Mouse (Mus musculus) olfactory bulb, adult 2 months (tissue): Measurements from ENCODE around the gene Trio.

Experiments
- CTCF ChIP-seq: fragments of 200-500 bp; IDR thresholded peaks from 2 replicates; pipeline ENCODE4 v1.5.1; 2012; ENCODE audit warnings: low read depth, mild to moderate bottlenecking, low read length, moderate library complexity; ENCODE audit not compliant: insufficient read depth
- POLR2A ChIP-seq: fragments of 200-500 bp; IDR thresholded peaks from 2 replicates; pipeline ENCODE4 v1.6.1; 2012; ENCODE audit warnings: mild to moderate bottlenecking, low read depth, low read length, moderate library complexity; ENCODE audit not compliant: insufficient read depth

DNA sequence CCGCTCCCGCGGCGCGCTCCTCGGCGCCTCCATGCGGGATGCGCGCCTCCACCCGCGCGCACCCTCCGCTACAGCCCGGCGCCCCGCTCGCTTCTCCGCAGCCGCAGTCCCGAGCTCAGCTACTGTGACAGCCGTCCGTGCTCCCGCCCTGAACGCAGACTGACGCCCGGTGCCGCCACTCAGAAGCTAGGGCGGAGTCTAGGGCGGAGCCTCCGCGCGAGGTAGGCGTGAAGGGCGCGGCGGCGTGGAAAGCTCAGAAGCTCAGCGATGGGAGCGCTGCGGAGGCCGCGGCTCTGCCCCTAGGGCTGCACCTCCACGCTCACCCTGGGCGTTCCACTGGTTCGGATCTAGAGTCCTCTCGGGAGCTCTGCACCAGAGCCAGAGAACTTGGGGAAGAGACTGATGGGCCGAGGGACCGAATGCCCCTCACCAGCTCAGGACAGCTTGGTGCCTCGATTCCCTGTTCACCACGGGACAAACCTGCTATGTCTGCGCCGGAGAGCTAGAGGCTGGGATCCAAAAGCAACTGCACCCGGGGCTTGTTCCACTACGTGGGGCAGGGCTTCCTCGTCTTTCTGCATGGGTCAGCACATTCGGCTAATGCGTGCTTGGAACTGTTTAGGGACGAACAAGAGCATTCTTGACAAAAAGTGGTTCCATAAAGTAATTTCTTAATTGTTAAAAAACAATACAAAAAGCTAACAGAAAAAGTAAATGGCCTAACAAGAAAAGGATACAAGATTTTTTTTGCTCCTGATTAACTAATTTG, 344.0 kb downstream of the Trio start, which contains the start of gene Otulinl:
- TF ChIP-seq POLR2A = peak; percentile 83
- TF ChIP-seq CTCF = no peak
